Mouse (Mus musculus) bone marrow, adult 2 months (tissue): ENCODE data around the gene Serpina1b.

Source experiments
- CTCF ChIP-seq: fragments of 200-500 bp; IDR thresholded peaks from 2 replicates; pipeline ENCODE4 v1.5.1; 2011; ENCODE audit warnings: low read length, control low read depth; ENCODE audit not compliant: control insufficient read depth, insufficient read depth
- POLR2A ChIP-seq: fragments of 200-500 bp; IDR thresholded peaks from 2 replicates; pipeline ENCODE4 v1.6.1; 2011; ENCODE audit warnings: low read depth, mild to moderate bottlenecking, control low read depth, low read length, borderline replicate concordance; ENCODE audit not compliant: control insufficient read depth

GRCm38 (mm10) chr12:103695429-103695828 lies 134.7 kb downstream of the Serpina1b start, which contains the start of gene Serpina1f:
- TF ChIP-seq CTCF (no peak), POLR2A (no peak)
